ENCODE assay signal across 27 mouse cellular contexts in the genomic region with DNA sequence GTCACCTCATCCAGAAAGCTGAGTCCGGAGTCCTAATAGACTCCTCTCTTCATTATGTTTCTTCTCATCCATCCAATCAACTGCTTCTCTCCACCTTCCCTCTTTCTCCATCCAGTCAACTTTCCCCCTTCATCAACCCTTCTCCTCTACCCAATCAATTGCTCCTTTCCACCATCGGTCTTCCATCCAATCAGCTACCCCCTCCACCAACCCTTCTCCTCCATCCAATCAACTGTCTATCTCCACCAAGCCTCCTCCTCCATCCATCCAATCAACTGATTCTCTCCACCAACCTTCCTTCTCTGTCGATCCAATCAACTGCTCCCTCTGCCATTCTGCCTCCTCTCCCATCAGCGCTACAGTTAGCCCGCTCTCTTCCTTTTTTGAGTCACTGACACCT.
"Had no signal": no experiment of that assay in that cellular context is flagged by ENCODE, and none has a peak within 500 bp of the region (broad histone marks: within the 10 kb centered on the region; RNA-seq: fewer than 3 reads in every experiment).

No protein-coding gene starts in this region.

- ATAC-seq: forebrain, embryonic 13.5 days; forebrain, embryonic 14.5 days; forebrain, embryonic 15.5 days; forebrain, embryonic 16.5 days; forebrain, postnatal 0 days had no signal

- H3K27me3 ChIP-seq: embryonic facial prominence, embryonic 12.5 days; embryonic facial prominence, embryonic 13.5 days; embryonic facial prominence, embryonic 15.5 days; forebrain, embryonic 12.5 days; forebrain, embryonic 13.5 days; forebrain, embryonic 15.5 days had no signal

- H3K36me3 ChIP-seq: embryonic facial prominence, embryonic 10.5 days; embryonic facial prominence, embryonic 12.5 days; embryonic facial prominence, embryonic 13.5 days; embryonic facial prominence, embryonic 15.5 days; forebrain, embryonic 10.5 days; forebrain, embryonic 12.5 days; forebrain, embryonic 15.5 days had no signal

- H3K9me3 ChIP-seq: embryonic facial prominence, embryonic 10.5 days; embryonic facial prominence, embryonic 12.5 days; embryonic facial prominence, embryonic 13.5 days; embryonic facial prominence, embryonic 15.5 days; forebrain, embryonic 10.5 days; forebrain, embryonic 12.5 days; forebrain, embryonic 13.5 days; forebrain, embryonic 15.5 days had no signal

- DNase-seq: cerebellum, adult 8-10 months; cerebellum, adult 9-10 months; cerebellum, adult 9-11 months; cerebellum, postnatal 10 days; cerebellum, postnatal 14 days; cerebellum, postnatal 25 days; cerebellum, postnatal 36 days; embryo, embryonic 11 days; forebrain, postnatal 0 days; gastrocnemius, adult 2 months; gastrocnemius, postnatal 10 days; gastrocnemius, postnatal 14 days; gastrocnemius, postnatal 25 days; gastrocnemius, postnatal 36 days; heart, adult 18-20 months; heart, adult 2 months had no signal

- H3K4me3 ChIP-seq: embryonic facial prominence, embryonic 10.5 days; embryonic facial prominence, embryonic 12.5 days; embryonic facial prominence, embryonic 13.5 days; embryonic facial prominence, embryonic 15.5 days; erythroblast, embryonic 14.5 days; forebrain, embryonic 10.5 days; forebrain, embryonic 12.5 days; forebrain, embryonic 13.5 days; forebrain, embryonic 15.5 days; gastrocnemius, adult 2 months; heart, adult 2 months had no signal

- H3K9ac ChIP-seq: embryonic facial prominence, embryonic 12.5 days; embryonic facial prominence, embryonic 13.5 days; embryonic facial prominence, embryonic 15.5 days; forebrain, embryonic 12.5 days; forebrain, embryonic 13.5 days; forebrain, embryonic 15.5 days; forebrain, postnatal 0 days had no signal

- H3K27ac ChIP-seq: embryonic facial prominence, embryonic 10.5 days; embryonic facial prominence, embryonic 12.5 days; embryonic facial prominence, embryonic 13.5 days; embryonic facial prominence, embryonic 15.5 days; forebrain, embryonic 10.5 days; forebrain, embryonic 12.5 days; forebrain, embryonic 13.5 days; forebrain, embryonic 15.5 days; gastrocnemius, adult 2 months; heart, adult 2 months had no signal

- H3K4me2 ChIP-seq: embryonic facial prominence, embryonic 12.5 days; embryonic facial prominence, embryonic 13.5 days; embryonic facial prominence, embryonic 15.5 days; forebrain, embryonic 12.5 days; forebrain, embryonic 13.5 days; forebrain, embryonic 15.5 days had no signal
